Mouse (Mus musculus) C2C12 (cell line): ENCODE measurements around the gene Atxn7l2. TPM values are rescaled to one million over a fixed set of nuclear protein-coding genes. Genes with fewer than 3 reads are reported as not detected.

ENCODE experiments used
- H3K27me3 ChIP-seq: one replicate; pipeline ENCODE4 v1.6.1; 2011; ENCODE audit not compliant: control insufficient read depth, insufficient read depth, insufficient read length
- H3K36me3 ChIP-seq: one replicate; pipeline ENCODE4 v1.6.1; 2011; ENCODE audit not compliant: control insufficient read depth, insufficient read depth
- H3K4me3 ChIP-seq: one replicate; pipeline ENCODE4 v1.5.1; 2011; ENCODE audit warnings: mild to moderate bottlenecking, control low read depth; ENCODE audit not compliant: poor library complexity, insufficient read depth, severe bottlenecking
- H3K79me2 ChIP-seq: one replicate; pipeline ENCODE4 v1.6.1; 2011; ENCODE audit not compliant: control insufficient read depth, insufficient read depth
- H3K79me3 ChIP-seq: one replicate; pipeline ENCODE4 v1.6.1; 2011; ENCODE audit warnings: low read depth, control low read depth
- H3ac ChIP-seq: one replicate; pipeline ENCODE3; 2011; ENCODE audit warnings: low read depth; ENCODE audit not compliant: control insufficient read depth, insufficient read length
- CEBPB ChIP-seq: IDR thresholded peaks from one replicate; pipeline ENCODE4 v1.6.1; 2011; ENCODE audit warnings: low read depth, mild to moderate bottlenecking, control low read depth, moderate library complexity
- CTCF ChIP-seq: IDR thresholded peaks from one replicate; pipeline ENCODE4 v1.5.1; 2011; ENCODE audit not compliant: control insufficient read depth, insufficient read depth, insufficient read length
- FOSL1 ChIP-seq: IDR thresholded peaks from one replicate; pipeline ENCODE4 v1.8.0; 2011; ENCODE audit warnings: mild to moderate bottlenecking, low read length; ENCODE audit not compliant: poor library complexity, insufficient read depth, severe bottlenecking
- MAX ChIP-seq: IDR thresholded peaks from one replicate; pipeline ENCODE4 v1.6.1; 2011; ENCODE audit warnings: mild to moderate bottlenecking, control low read depth
- MYOD1 ChIP-seq: IDR thresholded peaks from one replicate; pipeline ENCODE4 v1.6.1; 2011; ENCODE audit warnings: low read depth; ENCODE audit not compliant: control insufficient read depth, insufficient read length
- MYOG ChIP-seq: IDR thresholded peaks from one replicate; pipeline ENCODE4 v1.6.1; 2011; ENCODE audit not compliant: control insufficient read depth, insufficient read length; ENCODE audit errors: extremely low read depth
- USF1 ChIP-seq: IDR thresholded peaks from one replicate; pipeline ENCODE4 v1.6.1; 2011; ENCODE audit warnings: low read depth, mild to moderate bottlenecking, control low read depth, moderate library complexity
- polyA plus RNA-seq: library from polyadenylated mRNA; unstranded; fragments of >200 nt; fragmentation: generic; extraction: Trizol; gene quantifications from one replicate; pipeline ENCODE4 v1.2.1, GENCODE M21; 2012; ENCODE audit warnings: missing spikeins

Gene Atxn7l2
- polyA plus RNA-seq, 1 experiment = 6.8 TPM

- Histone ChIP-seq H3K79me3 (peaks cover 6% of the 10 kb centered on the region), H3K36me3 (peaks cover 6% of the 10 kb centered on the region), H3K27me3 (no peaks in the 10 kb centered on the region), H3K79me2 (no peaks in the 10 kb centered on the region), H3ac (no peak overlapping the region), H3K4me3 (no peak overlapping the region)
- no peak for TF ChIP-seq MYOD1
- TF ChIP-seq CEBPB = no peak
- TF ChIP-seq USF1 = no peak
- TF ChIP-seq FOSL1 = no peak
- no peak for TF ChIP-seq MAX
- no peak for TF ChIP-seq MYOG
- no peak for TF ChIP-seq CTCF
These were observed 14.7 kb downstream of the Atxn7l2 start for GRCm38 (mm10) chr3:108195941-108196590.

DNA sequence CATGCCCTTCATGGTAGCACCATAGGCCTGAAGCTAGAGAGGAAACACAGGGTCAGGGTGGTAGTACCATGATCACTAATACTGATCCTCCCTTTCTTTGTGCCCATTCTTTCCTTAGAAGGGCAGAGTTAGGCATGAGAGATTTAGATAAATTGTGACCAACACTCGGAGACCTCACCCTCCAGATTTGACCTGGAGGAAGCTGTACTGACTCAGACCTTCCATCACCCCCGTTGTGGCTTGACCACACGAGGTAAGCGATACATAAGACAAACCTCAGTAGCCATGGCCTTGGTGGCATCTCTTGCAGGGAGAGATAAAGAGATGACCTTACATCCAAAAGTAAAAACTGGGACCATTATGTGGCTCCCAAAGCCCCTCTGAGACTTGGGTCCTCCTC, 15.4 kb downstream of the Atxn7l2 start:
- H3K27me3 ChIP-seq = no peaks in the 10 kb centered on the region
- H3K79me3 ChIP-seq = peaks cover 6% of the 10 kb centered on the region
- peaks cover 6% of the 10 kb centered on the region for H3K36me3 ChIP-seq
- no peak overlapping the region for H3K4me3 ChIP-seq
- no peaks in the 10 kb centered on the region for H3K79me2 ChIP-seq
- no peak overlapping the region for H3ac ChIP-seq
- no peak for TF ChIP-seq FOSL1
- TF ChIP-seq MYOG = no peak
- TF ChIP-seq USF1 = no peak
- TF ChIP-seq MAX = no peak
- no peak for TF ChIP-seq MYOD1
- no peak for TF ChIP-seq CTCF
- TF ChIP-seq CEBPB = no peak

GRCm38 (mm10) chr3:108193686-108194085, 17.0 kb downstream of the Atxn7l2 start:
- no peaks in the 10 kb centered on the region for H3K79me3 ChIP-seq
- H3K79me2 ChIP-seq = no peaks in the 10 kb centered on the region
- TF ChIP-seq CTCF (no peak), CEBPB (no peak), MYOG (no peak), MAX (no peak), FOSL1 (no peak), MYOD1 (no peak), USF1 (no peak)
- no peaks in the 10 kb centered on the region for H3K27me3 ChIP-seq
- no peak overlapping the region for H3ac ChIP-seq
- H3K4me3 ChIP-seq = no peak overlapping the region
- peaks cover under 1% of the 10 kb centered on the region for H3K36me3 ChIP-seq

- no peaks in the 10 kb centered on the region for H3K79me2 ChIP-seq
- H3K36me3 ChIP-seq = no peaks in the 10 kb centered on the region
- H3ac ChIP-seq = no peak overlapping the region
- TF ChIP-seq MYOD1 (no peak), MYOG (no peak), MAX (no peak)
- H3K27me3 ChIP-seq = no peaks in the 10 kb centered on the region
- H3K4me3 ChIP-seq = no peak overlapping the region
- H3K79me3 ChIP-seq = no peaks in the 10 kb centered on the region
These were observed 20.8 kb downstream of the Atxn7l2 start for GRCm38 (mm10) chr3:108189897-108190296.

DNA sequence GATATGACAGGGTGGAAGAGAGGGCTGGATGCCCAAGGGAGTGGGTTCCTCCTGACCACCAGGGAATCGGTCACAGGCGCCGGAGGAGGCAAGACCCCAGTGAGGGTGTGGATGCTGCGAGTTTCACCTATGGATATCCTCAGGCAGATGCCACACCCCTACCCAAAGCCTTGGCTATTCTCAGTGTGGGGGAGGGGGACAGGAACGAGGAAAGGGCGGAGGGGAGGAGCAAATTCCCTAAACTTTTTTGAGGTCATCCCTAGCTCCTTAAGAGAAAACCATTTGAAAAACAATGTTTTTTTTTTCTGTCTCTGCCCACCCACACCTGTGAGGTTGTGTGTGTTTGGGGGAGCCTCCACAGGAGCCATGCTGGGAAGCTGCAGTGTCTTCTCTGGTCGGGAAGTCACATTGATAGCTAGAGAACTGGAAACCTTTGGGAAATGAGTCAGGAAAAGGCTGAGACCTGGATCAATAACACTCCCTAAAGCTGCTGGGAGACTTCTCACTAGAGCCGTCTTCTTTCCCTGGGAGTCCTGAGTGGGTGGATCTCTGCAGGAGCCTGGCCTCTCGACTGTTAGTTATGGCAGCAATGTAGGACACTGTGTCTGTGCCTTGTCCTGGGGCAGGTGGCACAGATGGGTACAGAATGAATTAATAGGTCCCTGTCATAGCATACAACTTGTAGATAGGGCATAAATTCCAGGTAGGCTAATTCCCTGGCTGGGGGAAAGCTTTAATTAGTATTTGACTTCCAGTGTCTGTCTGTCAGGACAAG, 21.8 kb downstream of the Atxn7l2 start:
- H3K79me3 ChIP-seq = no peaks in the 10 kb centered on the region
- no peaks in the 10 kb centered on the region for H3K36me3 ChIP-seq
- no peaks in the 10 kb centered on the region for H3K27me3 ChIP-seq
- TF ChIP-seq FOSL1 (no peak), MAX (no peak), USF1 (no peak), CEBPB (no peak), CTCF (no peak), MYOG (no peak), MYOD1 (no peak)
- no peaks in the 10 kb centered on the region for H3K79me2 ChIP-seq
- no peak overlapping the region for H3K4me3 ChIP-seq
- H3ac ChIP-seq = no peak overlapping the region
